Mouse (Mus musculus) kidney, postnatal 25 days (tissue): ENCODE measurements around the gene Gltp.

Source experiments
- DNase-seq, 2 experiments: peaks; one replicate each; pipeline ENCODE4 v3.0.0; 2021; ENCODE audit warnings: mixed read lengths in 2 of 2

Gene Gltp

GRCm38 (mm10) chr5:114702403-114703392 is 11.9 kb upstream of the Gltp start:
- DNase-seq = no peak

- DNase-seq = peak in 1 of 2 experiments; percentile 27
These were observed 8.2 kb upstream of the Gltp start for GRCm38 (mm10) chr5:114699015-114699414.

GRCm38 (mm10) chr5:114698044-114698746 is 7.4 kb upstream of the Gltp start:
- DNase-seq = no peak

GRCm38 (mm10) chr5:114696939-114697338 is 6.2 kb upstream of the Gltp start:
- DNase-seq = no peak

GRCm38 (mm10) chr5:114695775-114696174 is 5.0 kb upstream of the Gltp start:
- no peak for DNase-seq

- DNase-seq = peak; percentile 68 to 89
These were observed 951 bp downstream of the Gltp start for GRCm38 (mm10) chr5:114689700-114690366.

- no peak for DNase-seq
These were observed 2.1 kb downstream of the Gltp start for GRCm38 (mm10) chr5:114688703-114689102.

GRCm38 (mm10) chr5:114687901-114688300 is 2.9 kb downstream of the Gltp start:
- no peak for DNase-seq

GRCm38 (mm10) chr5:114686726-114687210 is 4.0 kb downstream of the Gltp start:
- no peak for DNase-seq

- no peak for DNase-seq
These were observed 4.8 kb downstream of the Gltp start for GRCm38 (mm10) chr5:114685986-114686385.

- DNase-seq = no peak
These were observed 9.1 kb downstream of the Gltp start for GRCm38 (mm10) chr5:114681717-114682116.

GRCm38 (mm10) chr5:114680676-114681285 is 10.0 kb downstream of the Gltp start:
- no peak for DNase-seq

- DNase-seq = no peak
These were observed 10.8 kb downstream of the Gltp start for GRCm38 (mm10) chr5:114679841-114680591.

GRCm38 (mm10) chr5:114674594-114674993 is 16.2 kb downstream of the Gltp start:
- no peak for DNase-seq

GRCm38 (mm10) chr5:114673114-114673513 is 17.7 kb downstream of the Gltp start:
- DNase-seq = no peak

GRCm38 (mm10) chr5:114669014-114669413 is 21.8 kb downstream of the Gltp start:
- DNase-seq = no peak

GRCm38 (mm10) chr5:114667228-114667856 is 23.4 kb downstream of the Gltp start:
- DNase-seq = peak; percentile 97 to 98

GRCm38 (mm10) chr5:114666659-114667058 is 24.1 kb downstream of the Gltp start:
- DNase-seq = no peak

- peak; percentile 51 to 79 for DNase-seq
These were observed 26.0 kb downstream of the Gltp start for GRCm38 (mm10) chr5:114664750-114665149.

- DNase-seq = no peak
These were observed 26.6 kb downstream of the Gltp start for GRCm38 (mm10) chr5:114664139-114664538.

- no peak for DNase-seq
These were observed 29.8 kb downstream of the Gltp start for GRCm38 (mm10) chr5:114661029-114661428.
